In the genomic region with DNA sequence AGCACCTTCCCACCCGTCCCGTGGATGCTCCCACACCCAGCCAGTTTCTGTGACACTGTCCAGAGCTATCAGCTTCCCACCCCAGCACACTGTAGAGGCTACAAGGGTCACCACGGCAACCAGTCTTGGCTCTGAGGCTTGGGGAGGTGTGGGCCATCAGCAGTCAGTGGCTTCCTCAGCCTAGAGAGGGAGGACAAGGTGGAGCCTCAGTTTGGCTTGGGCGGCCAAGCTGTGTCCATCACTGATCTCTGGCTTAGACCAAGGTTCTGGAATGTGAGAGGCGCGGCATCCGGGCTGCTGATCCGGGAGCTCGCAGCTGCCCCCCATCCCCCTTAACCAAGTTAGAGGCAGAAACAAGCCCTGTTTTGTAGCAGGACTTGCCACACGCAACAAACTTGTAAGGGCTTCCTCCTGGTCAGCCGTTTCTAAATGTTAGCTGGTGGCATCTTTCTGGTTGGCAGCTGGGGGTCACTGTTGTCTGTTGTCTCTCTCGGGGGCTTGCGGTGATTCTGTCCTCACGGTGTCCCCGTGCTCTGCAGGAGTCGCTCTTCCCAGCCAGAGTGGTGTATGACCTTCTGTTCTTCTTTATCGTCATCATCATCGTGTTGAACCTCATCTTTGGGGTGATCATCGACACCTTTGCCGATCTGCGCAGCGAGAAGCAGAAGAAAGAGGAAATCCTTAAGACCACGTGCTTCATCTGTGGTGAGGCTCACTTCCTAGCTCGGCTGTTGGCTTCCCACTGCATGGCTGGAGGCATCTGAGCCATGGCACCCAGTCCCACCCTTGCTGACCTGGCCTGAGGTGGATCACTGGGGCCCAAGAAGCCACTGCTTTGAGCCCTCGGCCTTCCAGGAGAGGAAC, we compare ENCODE assay signal across 14 mouse cellular contexts. TPM values are rescaled to one million over a fixed set of nuclear protein-coding genes. Genes with fewer than 3 reads are reported as not detected.
DNase-seq lines count a peak whose midpoint lies in the region; ATAC-seq lines count a peak whose summit lies in the region.
"Had no signal": no experiment of that assay in that cellular context is flagged by ENCODE, and none has a peak within 500 bp of the region (broad histone marks: within the 10 kb centered on the region; RNA-seq: fewer than 3 reads in every experiment).

No protein-coding gene starts in this region.

- 81% methylated on average over 25 of the region's 25 CpGs for WGBS in kidney, embryonic 15.5 days

- no peaks in the 10 kb centered on the region for H3K9me3 ChIP-seq in kidney, embryonic 15.5 days (replicated peaks)
- H3K9me3 ChIP-seq in megakaryocyte, embryonic 14.5 days, result peaks cover 27% of the 10 kb centered on the region
- H3K9me3 ChIP-seq: hindbrain, embryonic 13.5 days had no signal

- H3K9ac ChIP-seq in kidney, embryonic 15.5 days, result no peak overlapping the region
- H3K9ac ChIP-seq: hindbrain, embryonic 13.5 days had no signal

- peak; percentile 57 for DNase-seq in gastrocnemius, postnatal 14 days
- DNase-seq in gastrocnemius, postnatal 36 days, result no peak
- DNase-seq in kidney, postnatal 36 days, result peak; percentile 27 to 35
- peak; percentile 20 for DNase-seq in T-cell, adult 2 months (ENCODE audit: low spot score)
- no peak for DNase-seq in adrenal gland, adult 18-20 months (ENCODE audit: low spot score in 2 of 2)
- DNase-seq in thymus, postnatal 4 days, result no peak
- DNase-seq: embryo, embryonic 11 days; right cerebral cortex, adult 18-20 months; thymus, postnatal 25 days had no signal

- H3K27ac ChIP-seq in kidney, embryonic 15.5 days, result no peak overlapping the region
- H3K27ac ChIP-seq: hindbrain, embryonic 13.5 days; macrophage had no signal

- no peaks in the 10 kb centered on the region for H3K27me3 ChIP-seq in kidney, embryonic 15.5 days
- peaks cover 50% of the 10 kb centered on the region for H3K27me3 ChIP-seq in megakaryocyte, embryonic 14.5 days (replicated peaks)

- intact Hi-C loops in gastrocnemius, postnatal 14 days (cut with DNase I; ENCODE audit: low total_unique reads), result no loop called here
- intact Hi-C loops in gastrocnemius, postnatal 36 days (cut with DNase I), result no loop called here

- H3K36me3 ChIP-seq in kidney, embryonic 15.5 days, result peaks cover 80% of the 10 kb centered on the region
- H3K36me3 ChIP-seq in megakaryocyte, embryonic 14.5 days (replicated peaks; ENCODE audit: low read length), result peaks cover 46% of the 10 kb centered on the region

- H3K4me3 ChIP-seq in kidney, embryonic 15.5 days (replicated peaks), result no peak overlapping the region
- peak overlapping the region; percentile 24 for H3K4me3 ChIP-seq in megakaryocyte, embryonic 14.5 days (replicated peaks)
- H3K4me3 ChIP-seq: hindbrain, embryonic 13.5 days had no signal

- no peak overlapping the region for H3K4me2 ChIP-seq in kidney, embryonic 15.5 days
- H3K4me2 ChIP-seq: hindbrain, embryonic 13.5 days had no signal

- ATAC-seq in kidney, embryonic 15.5 days (replicated peaks; ENCODE audit: low FRiP score), result no peak

- H3K4me1 ChIP-seq in kidney, embryonic 15.5 days, result peaks cover 26% of the 10 kb centered on the region
- peaks cover 11% of the 10 kb centered on the region for H3K4me1 ChIP-seq in megakaryocyte, embryonic 14.5 days

RNA-seq across cellular contexts. Expression of a gene that starts 14.8 kb away (rescaled TPM):
- total RNA-seq in gastrocnemius, postnatal 14 days (2021), result 100 to 1,000 TPM; 342 TPM
- 100 to 1,000 TPM; 374 to 378 TPM for total RNA-seq in gastrocnemius, postnatal 36 days (2021)
- polyA plus RNA-seq in kidney, embryonic 15.5 days (2015; fragmentation: Nextera tagmentation; extraction: Ambion mirVana), result 297 and 300 TPM in 2 replicates
- polyA plus RNA-seq in megakaryocyte, embryonic 14.5 days (2012; ENCODE audit: insufficient read depth, low replicate concordance), result 35.6 and 163 TPM in 2 replicates
- total RNA-seq in adrenal gland, adult 18-20 months (2021), result 100 to 1,000 TPM; 266 to 331 TPM

RNA-seq across cellular contexts. Expression of a gene that starts 48.7 kb away (rescaled TPM):
- total RNA-seq in gastrocnemius, postnatal 14 days (2021), result 100 to 1,000 TPM in 1 of 2 experiments, 10 to 100 TPM in 1; 91.4 to 128 TPM
- 10 to 100 TPM; 56.6 to 86.1 TPM for total RNA-seq in gastrocnemius, postnatal 36 days (2021)
- 0.10 and 0.27 TPM in 2 replicates for polyA plus RNA-seq in kidney, embryonic 15.5 days (2015; fragmentation: Nextera tagmentation; extraction: Ambion mirVana)
- polyA plus RNA-seq in megakaryocyte, embryonic 14.5 days (2012; ENCODE audit: insufficient read depth, low replicate concordance), result not detected in 2 replicates
- 1 to 10 TPM in 1 of 2 experiments, under 1 TPM in 1; 0.60 to 2.2 TPM for total RNA-seq in adrenal gland, adult 18-20 months (2021)
- total RNA-seq: liver, adult 2 months had no signal
- polyA plus RNA-seq: liver, adult 2 months; macrophage had no signal

Comparison
In these comparisons a context has a peak if more than half of its experiments do, and no peak if none do; other contexts are left out.
1. DNase-seq: peak in gastrocnemius, postnatal 14 days (single experiment), kidney, postnatal 36 days (2 of 2) and T-cell, adult 2 months (single experiment); none in gastrocnemius, postnatal 36 days (0 of 2), adrenal gland, adult 18-20 months (0 of 2) and thymus, postnatal 4 days (single experiment).
2. RNA of a gene that starts 48.7 kb away (total RNA-seq): 91.4 to 128 TPM in gastrocnemius, postnatal 14 days and 56.6 to 86.1 TPM in gastrocnemius, postnatal 36 days; 0.60 to 2.2 TPM in adrenal gland, adult 18-20 months; every median in the first group is over 10 times any median in the second.